Mouse (Mus musculus) gastrocnemius, postnatal 14 days (tissue): Measurements from ENCODE around the gene Slc35d2. TPM values are rescaled to one million over a fixed set of nuclear protein-coding genes. Genes with fewer than 3 reads are reported as not detected.
"Not testable (repeated sequence)": the region's sequence is repeated elsewhere in the genome, so short reads cannot be mapped to it uniquely, and the experiment has no call there.

Source experiments
- DNase-seq: peaks from one replicate; pipeline ENCODE4 v3.0.0; 2021; ENCODE audit warnings: mixed read lengths
- intact Hi-C: fragments of 180-260 bp; cut with DNase I; formaldehyde crosslinking; loops from one replicate; pipeline ENCODE4 v1.15.1; 2025; ENCODE audit warnings: low total_unique reads
- total RNA-seq, 2 experiments: library from RNA; stranded (reverse); gene quantifications; 2 replicates each; pipeline ENCODE4 v1.2.3; 2021

The Slc35d2 gene
- total RNA-seq, 2 experiments from 2014 or later, result 1.5 to 1.6 TPM

- intact Hi-C loops, result no loop called here
- DNase-seq, result no peak
Measured at GRCm38 (mm10) chr13:64076074-64076473, 53.1 kb downstream of the Slc35d2 start.

GRCm38 (mm10) chr13:64066653-64067052 lies 62.5 kb downstream of the Slc35d2 start:
- intact Hi-C loops, result no loop called here

GRCm38 (mm10) chr13:64064276-64064675 lies 64.9 kb downstream of the Slc35d2 start:
- intact Hi-C loops, result no loop called here
- no peak for DNase-seq

More at GRCm38 (mm10) chr13:64066653-64067052, 62.5 kb downstream of the Slc35d2 start:
- DNase-seq, result no peak

GRCm38 (mm10) chr13:64060935-64061506 lies 68.1 kb downstream of the Slc35d2 start:
- intact Hi-C loops, result no loop called here
- no peak for DNase-seq

- DNase-seq, result no peak
- intact Hi-C loops, result no loop called here
Measured at GRCm38 (mm10) chr13:64053959-64054358, 75.2 kb downstream of the Slc35d2 start.

- DNase-seq, intact Hi-C loops: not testable (repeated sequence)
Measured at GRCm38 (mm10) chr13:64052281-64052680, 76.9 kb downstream of the Slc35d2 start.

- intact Hi-C loops, result no loop called here
- DNase-seq, result no peak
Measured at GRCm38 (mm10) chr13:64050895-64051294, 78.3 kb downstream of the Slc35d2 start.

GRCm38 (mm10) chr13:64049535-64049934 lies 79.6 kb downstream of the Slc35d2 start:
- intact Hi-C loops, result no loop called here
- DNase-seq, result no peak

- intact Hi-C loops, result no loop called here
- DNase-seq, result no peak
Measured at GRCm38 (mm10) chr13:64048467-64048866, 80.7 kb downstream of the Slc35d2 start.

Other genes starting within 250 kb of the Slc35d2 start
- not detected for gene Hsd17b3, start 40.1 kb downstream of the Slc35d2 start, total RNA-seq
- gene Zfp367, start 23.8 kb upstream of the Slc35d2 start, total RNA-seq, result 10 to 100 TPM; 10.9 to 12.9 TPM
- gene Habp4, start 32.5 kb upstream of the Slc35d2 start, total RNA-seq, result 10 to 100 TPM; 19.6 to 24.4 TPM
- 1 to 10 TPM; 4.0 to 4.4 TPM for gene Cdc14b, start 145.9 kb upstream of the Slc35d2 start, total RNA-seq
- 10 to 100 TPM; 27.8 to 31.9 TPM for gene Aaed1, start 183.3 kb upstream of the Slc35d2 start, total RNA-seq
- gene Ctsl, start 241.5 kb upstream of the Slc35d2 start, total RNA-seq, result 100 to 1,000 TPM; 132 to 141 TPM